Mouse (Mus musculus): ENCODE results near the gene Bri3. TPM values are rescaled to one million over a fixed set of nuclear protein-coding genes. Genes with fewer than 3 reads are reported as not detected.
A peak's percentile ranks its signal among the peaks of the same experiment; 100 is the strongest.

Bri3 gene
- total and polyA plus RNA-seq, 2 experiments from 2014 or later, result 18.2 to 114 TPM

- 64% methylated on average over 3 of the region's 3 CpGs for WGBS
- no peaks in the 10 kb centered on the region for H3K36me3 ChIP-seq (ENCODE audit: insufficient read depth, low read length)
- no peaks in the 10 kb centered on the region for H3K9me3 ChIP-seq (ENCODE audit: low read length)
- no peak overlapping the region for H3K4me3 ChIP-seq (ENCODE audit: low read length)
- no peak overlapping the region for H3K9ac ChIP-seq (replicated peaks; ENCODE audit: low read length)
- no peak overlapping the region for H3K4me2 ChIP-seq (ENCODE audit: low read depth, low read length)
- no peaks in the 10 kb centered on the region for H3K27me3 ChIP-seq (ENCODE audit: insufficient read depth, low read length)
- H3K27ac ChIP-seq, result no peak overlapping the region
- ATAC-seq, result no peak
- peak; percentile 52 for TF ChIP-seq CTCF (IDR thresholded peaks at IDR 0.05; ENCODE audit: low read depth)
- no peak for DNase-seq (ENCODE audit: low spot score)
- no peaks in the 10 kb centered on the region for H3K4me1 ChIP-seq (ENCODE audit: insufficient read depth, low read length)
Observed at GRCm38 (mm10) chr5:144383936-144384335, 139.7 kb downstream of the Bri3 start.

- no peaks in the 10 kb centered on the region for H3K27me3 ChIP-seq (ENCODE audit: insufficient read depth, low read length)
- peak; percentile 82 for DNase-seq (ENCODE audit: low spot score)
- 7% methylated on average over 6 of the region's 6 CpGs for WGBS
- no peak overlapping the region for H3K4me2 ChIP-seq (ENCODE audit: low read depth, low read length)
- peak; percentile 51; the same call in 1 of the 2 replicates for ATAC-seq
- no peak overlapping the region for H3K4me3 ChIP-seq (ENCODE audit: low read length)
- H3K9ac ChIP-seq (replicated peaks; ENCODE audit: low read length), result no peak overlapping the region
- no peaks in the 10 kb centered on the region for H3K9me3 ChIP-seq (ENCODE audit: low read length)
- no peaks in the 10 kb centered on the region for H3K36me3 ChIP-seq (ENCODE audit: insufficient read depth, low read length)
- TF ChIP-seq CTCF (IDR thresholded peaks at IDR 0.05; ENCODE audit: low read depth), result peak; percentile 84
- no peak overlapping the region for H3K27ac ChIP-seq
- no peaks in the 10 kb centered on the region for H3K4me1 ChIP-seq (ENCODE audit: insufficient read depth, low read length)
Observed at GRCm38 (mm10) chr5:144387851-144388250, 143.6 kb downstream of the Bri3 start.

GRCm38 (mm10) chr5:144394142-144394541, 149.9 kb downstream of the Bri3 start:
- no peak for ATAC-seq
- 90% methylated on average over 2 of the region's 2 CpGs for WGBS
- Histone ChIP-seq H3K9me3 (ENCODE audit: low read length) (no peaks in the 10 kb centered on the region), H3K4me1 (ENCODE audit: insufficient read depth, low read length) (no peaks in the 10 kb centered on the region), H3K4me3 (ENCODE audit: low read length) (no peak overlapping the region), H3K4me2 (ENCODE audit: low read depth, low read length) (no peak overlapping the region), H3K27ac (no peak overlapping the region), H3K9ac (replicated peaks; ENCODE audit: low read length) (no peak overlapping the region), H3K27me3 (ENCODE audit: insufficient read depth, low read length) (no peaks in the 10 kb centered on the region), H3K36me3 (ENCODE audit: insufficient read depth, low read length) (no peaks in the 10 kb centered on the region)
- no peak for TF ChIP-seq CTCF (IDR thresholded peaks at IDR 0.05; ENCODE audit: low read depth)
- DNase-seq (ENCODE audit: low spot score), result no peak

GRCm38 (mm10) chr5:144397566-144397965, 153.3 kb downstream of the Bri3 start:
- H3K27ac ChIP-seq, result no peak overlapping the region
- H3K4me1 ChIP-seq (ENCODE audit: insufficient read depth, low read length), result no peaks in the 10 kb centered on the region
- no peaks in the 10 kb centered on the region for H3K27me3 ChIP-seq (ENCODE audit: insufficient read depth, low read length)
- WGBS, result 40% methylated on average over 6 of the region's 9 CpGs
- H3K4me3 ChIP-seq (ENCODE audit: low read length), result no peak overlapping the region
- no peak for TF ChIP-seq CTCF (IDR thresholded peaks at IDR 0.05; ENCODE audit: low read depth)
- ATAC-seq (no peak), DNase-seq (ENCODE audit: low spot score) (no peak)
- no peaks in the 10 kb centered on the region for H3K9me3 ChIP-seq (ENCODE audit: low read length)
- no peak overlapping the region for H3K4me2 ChIP-seq (ENCODE audit: low read depth, low read length)
- H3K9ac ChIP-seq (replicated peaks; ENCODE audit: low read length), result no peak overlapping the region
- H3K36me3 ChIP-seq (ENCODE audit: insufficient read depth, low read length), result no peaks in the 10 kb centered on the region

GRCm38 (mm10) chr5:144400821-144401220, 156.6 kb downstream of the Bri3 start:
- Histone ChIP-seq H3K36me3 (ENCODE audit: insufficient read depth, low read length) (no peaks in the 10 kb centered on the region), H3K9ac (replicated peaks; ENCODE audit: low read length) (no peak overlapping the region), H3K4me1 (ENCODE audit: insufficient read depth, low read length) (no peaks in the 10 kb centered on the region), H3K27ac (no peak overlapping the region), H3K4me2 (ENCODE audit: low read depth, low read length) (no peak overlapping the region), H3K27me3 (ENCODE audit: insufficient read depth, low read length) (no peaks in the 10 kb centered on the region), H3K4me3 (ENCODE audit: low read length) (no peak overlapping the region), H3K9me3 (ENCODE audit: low read length) (no peaks in the 10 kb centered on the region)
- WGBS, result 26% methylated on average over 5 of the region's 5 CpGs
- TF ChIP-seq CTCF (IDR thresholded peaks at IDR 0.05; ENCODE audit: low read depth), result no peak
- ATAC-seq (no peak), DNase-seq (ENCODE audit: low spot score) (no peak)

GRCm38 (mm10) chr5:144406256-144406655, 162.0 kb downstream of the Bri3 start:
- Histone ChIP-seq H3K27ac (no peak overlapping the region), H3K4me1 (ENCODE audit: insufficient read depth, low read length) (no peaks in the 10 kb centered on the region), H3K27me3 (ENCODE audit: insufficient read depth, low read length) (no peaks in the 10 kb centered on the region), H3K36me3 (ENCODE audit: insufficient read depth, low read length) (no peaks in the 10 kb centered on the region), H3K4me3 (ENCODE audit: low read length) (no peak overlapping the region), H3K4me2 (ENCODE audit: low read depth, low read length) (no peak overlapping the region), H3K9ac (replicated peaks; ENCODE audit: low read length) (no peak overlapping the region), H3K9me3 (ENCODE audit: low read length) (no peaks in the 10 kb centered on the region)
- WGBS, result 88% methylated on average over 11 of the region's 11 CpGs
- TF ChIP-seq CTCF (IDR thresholded peaks at IDR 0.05; ENCODE audit: low read depth), result no peak
- DNase-seq (ENCODE audit: low spot score), result no peak
- ATAC-seq, result no peak

GRCm38 (mm10) chr5:144410666-144411065, 166.4 kb downstream of the Bri3 start:
- Histone ChIP-seq H3K27ac (no peak overlapping the region), H3K4me1 (ENCODE audit: insufficient read depth, low read length) (no peaks in the 10 kb centered on the region), H3K36me3 (ENCODE audit: insufficient read depth, low read length) (no peaks in the 10 kb centered on the region), H3K4me3 (ENCODE audit: low read length) (no peak overlapping the region), H3K27me3 (ENCODE audit: insufficient read depth, low read length) (no peaks in the 10 kb centered on the region), H3K9ac (replicated peaks; ENCODE audit: low read length) (no peak overlapping the region), H3K4me2 (ENCODE audit: low read depth, low read length) (no peak overlapping the region), H3K9me3 (ENCODE audit: low read length) (no peaks in the 10 kb centered on the region)
- 95% methylated on average over 10 of the region's 10 CpGs for WGBS
- DNase-seq (ENCODE audit: low spot score), result no peak
- no peak for ATAC-seq
- no peak for TF ChIP-seq CTCF (IDR thresholded peaks at IDR 0.05; ENCODE audit: low read depth)
